Mouse (Mus musculus) neutrophil, adult 5-6 weeks (primary cell): ENCODE results near the gene Emilin2. TPM values are rescaled to one million over a fixed set of nuclear protein-coding genes. Genes with fewer than 3 reads are reported as not detected.
A peak's percentile ranks its signal among the peaks of the same experiment; 100 is the strongest.

Source experiments
- ATAC-seq: fragments of 151-379, 151-347 bp; 2 replicates; pipeline ENCODE4 v1.8.0; 2017; ENCODE audit warnings: mild to moderate bottlenecking, moderate TSS enrichment; ENCODE audit not compliant: insufficient number of reproducible peaks, poor library complexity, low FRiP score, severe bottlenecking; ENCODE audit errors: extremely low read depth
- total RNA-seq: library from RNA; stranded (forward); fragments of 200-1000 nt; gene quantifications from 2 replicates; pipeline ENCODE4 v1.2.3, GENCODE M21; 2017

The Emilin2 gene
- total RNA-seq, 1 experiment from 2014 or later: 281 TPM

GRCm38 (mm10) chr17:71306091-71306490 lies 5.7 kb downstream of the Emilin2 start:
- ATAC-seq: no peak

GRCm38 (mm10) chr17:71303444-71303843 lies 8.3 kb downstream of the Emilin2 start:
- no peak for ATAC-seq

- no peak for ATAC-seq
Measured at GRCm38 (mm10) chr17:71301413-71301812, 10.4 kb downstream of the Emilin2 start.

- peak; percentile 59 for ATAC-seq
Measured at GRCm38 (mm10) chr17:71300338-71300737, 11.4 kb downstream of the Emilin2 start.

- ATAC-seq: peak; percentile 89
Measured at GRCm38 (mm10) chr17:71299879-71300278, 11.9 kb downstream of the Emilin2 start.

GRCm38 (mm10) chr17:71294570-71294969 lies 17.2 kb downstream of the Emilin2 start:
- no peak for ATAC-seq

GRCm38 (mm10) chr17:71292897-71293296 lies 18.9 kb downstream of the Emilin2 start:
- ATAC-seq: no peak

GRCm38 (mm10) chr17:71291897-71292420 lies 19.8 kb downstream of the Emilin2 start:
- no peak for ATAC-seq

- ATAC-seq: no peak
Measured at GRCm38 (mm10) chr17:71290486-71291410, 21.0 kb downstream of the Emilin2 start.

- ATAC-seq: no peak
Measured at GRCm38 (mm10) chr17:71289572-71290176, 22.1 kb downstream of the Emilin2 start.

GRCm38 (mm10) chr17:71288808-71289548 lies 22.8 kb downstream of the Emilin2 start:
- ATAC-seq: no peak

GRCm38 (mm10) chr17:71288145-71288758 lies 23.5 kb downstream of the Emilin2 start:
- peak; percentile 93 for ATAC-seq

GRCm38 (mm10) chr17:71287586-71287985 lies 24.2 kb downstream of the Emilin2 start:
- no peak for ATAC-seq

GRCm38 (mm10) chr17:71285929-71286328 lies 25.8 kb downstream of the Emilin2 start:
- ATAC-seq: no peak

GRCm38 (mm10) chr17:71284890-71285289 lies 26.9 kb downstream of the Emilin2 start:
- ATAC-seq: no peak

- no peak for ATAC-seq
Measured at GRCm38 (mm10) chr17:71283237-71283636, 28.5 kb downstream of the Emilin2 start.

GRCm38 (mm10) chr17:71282716-71283115 lies 29.1 kb downstream of the Emilin2 start:
- peak; percentile 28; the same call in 1 of the 2 replicates for ATAC-seq

GRCm38 (mm10) chr17:71277701-71278491 lies 33.9 kb downstream of the Emilin2 start:
- no peak for ATAC-seq
